19 mouse cellular contexts compared by ENCODE assay signal in genomic region chr2:18813683-18814446, GRCm38 (mm10).
DNase-seq lines count a peak whose midpoint lies in the region; ATAC-seq and TF ChIP-seq lines count a peak whose summit lies in the region.
"Had no signal": no experiment of that assay in that cellular context is flagged by ENCODE, and none has a peak within 500 bp of the region (broad histone marks: within the 10 kb centered on the region; RNA-seq: fewer than 3 reads in every experiment).

No protein-coding gene starts in this region.

- peak; percentile 46 for DNase-seq in embryonic facial prominence, embryonic 14.5 days (ENCODE audit: low spot score)
- DNase-seq in embryonic facial prominence, embryonic 10.5 days (ENCODE audit: low spot score), result no peak
- peak; percentile 36 for DNase-seq in forelimb bud, embryonic 11.5 days (ENCODE audit: low read depth, low spot score)
- DNase-seq in yolk sac, embryonic 10.5 days (ENCODE audit: low spot score), result peak; percentile 28
- DNase-seq in kidney, adult 2 months, result no peak
- DNase-seq: cerebellum, adult 2 months; gastrocnemius, postnatal 14 days; liver; liver, postnatal 0 days; lung, postnatal 14 days; right cerebral cortex, postnatal 25 days; thymus, postnatal 4 days had no signal

- no peaks in the 10 kb centered on the region for H3K4me1 ChIP-seq in embryonic facial prominence, embryonic 14.5 days (ENCODE audit: control insufficient read depth, insufficient read depth, low read length)
- H3K4me1 ChIP-seq in embryonic facial prominence, embryonic 10.5 days, result peaks cover 20% of the 10 kb centered on the region
- peaks cover 6% of the 10 kb centered on the region; the same call in 1 of the 2 replicates for H3K4me1 ChIP-seq in intestine, embryonic 15.5 days (replicated peaks)
- no peaks in the 10 kb centered on the region for H3K4me1 ChIP-seq in intestine, postnatal 0 days (replicated peaks; ENCODE audit: control insufficient read depth, insufficient read depth, low read length)
- no peaks in the 10 kb centered on the region for H3K4me1 ChIP-seq in kidney, adult 2 months (ENCODE audit: control insufficient read depth, insufficient read depth, low read length)
- H3K4me1 ChIP-seq: megakaryocyte, embryonic 14.5 days; neural tube, embryonic 15.5 days had no signal

- H3K27ac ChIP-seq in embryonic facial prominence, embryonic 14.5 days (replicated peaks; ENCODE audit: low read depth, low read length), result no peak overlapping the region
- H3K27ac ChIP-seq in embryonic facial prominence, embryonic 10.5 days (replicated peaks), result no peak overlapping the region
- no peak overlapping the region for H3K27ac ChIP-seq in intestine, embryonic 15.5 days
- no peak overlapping the region for H3K27ac ChIP-seq in intestine, postnatal 0 days (ENCODE audit: low read depth, low read length)
- H3K27ac ChIP-seq in kidney, adult 2 months (ENCODE audit: insufficient read depth, low read depth, low read length), result no peak overlapping the region
- H3K27ac ChIP-seq: embryonic facial prominence, embryonic 13.5 days; kidney, postnatal 0 days; neural tube, embryonic 15.5 days had no signal

- no peak overlapping the region for H3K9ac ChIP-seq in embryonic facial prominence, embryonic 14.5 days (ENCODE audit: low read depth, low read length)
- no peak overlapping the region for H3K9ac ChIP-seq in intestine, embryonic 15.5 days
- no peak overlapping the region for H3K9ac ChIP-seq in intestine, postnatal 0 days (ENCODE audit: low read depth, low read length)
- H3K9ac ChIP-seq: embryonic facial prominence, embryonic 13.5 days; liver, postnatal 0 days; neural tube, embryonic 15.5 days had no signal

- H3K4me3 ChIP-seq in embryonic facial prominence, embryonic 14.5 days (ENCODE audit: low read depth, low read length), result no peak overlapping the region
- H3K4me3 ChIP-seq in embryonic facial prominence, embryonic 10.5 days, result no peak overlapping the region
- H3K4me3 ChIP-seq in intestine, embryonic 15.5 days (replicated peaks), result no peak overlapping the region
- no peak overlapping the region for H3K4me3 ChIP-seq in intestine, postnatal 0 days (ENCODE audit: low read depth, low read length)
- no peak overlapping the region for H3K4me3 ChIP-seq in kidney, adult 2 months (ENCODE audit: insufficient read depth, low read depth, low read length)
- H3K4me3 ChIP-seq: embryonic facial prominence, embryonic 13.5 days; megakaryocyte, embryonic 14.5 days; myocyte; neural tube, embryonic 15.5 days had no signal

- H3K27me3 ChIP-seq in embryonic facial prominence, embryonic 14.5 days (replicated peaks; ENCODE audit: control insufficient read depth, insufficient read depth, low read length), result no peaks in the 10 kb centered on the region
- peaks cover 16% of the 10 kb centered on the region for H3K27me3 ChIP-seq in embryonic facial prominence, embryonic 10.5 days (replicated peaks; ENCODE audit: low read depth, poor library complexity, severe bottlenecking)
- H3K27me3 ChIP-seq in intestine, embryonic 15.5 days (replicated peaks), result no peaks in the 10 kb centered on the region
- H3K27me3 ChIP-seq in intestine, postnatal 0 days (replicated peaks; ENCODE audit: control insufficient read depth, insufficient read depth, low read length), result no peaks in the 10 kb centered on the region
- H3K27me3 ChIP-seq in kidney, adult 2 months (replicated peaks; ENCODE audit: control insufficient read depth, insufficient read depth, low read length), result no peaks in the 10 kb centered on the region
- H3K27me3 ChIP-seq: neural tube, embryonic 15.5 days had no signal

- H3K9me3 ChIP-seq in embryonic facial prominence, embryonic 14.5 days (ENCODE audit: control insufficient read depth, low read length), result no peaks in the 10 kb centered on the region
- no peaks in the 10 kb centered on the region for H3K9me3 ChIP-seq in embryonic facial prominence, embryonic 10.5 days
- H3K9me3 ChIP-seq in intestine, embryonic 15.5 days, result no peaks in the 10 kb centered on the region
- no peaks in the 10 kb centered on the region for H3K9me3 ChIP-seq in intestine, postnatal 0 days (ENCODE audit: control insufficient read depth)
- H3K9me3 ChIP-seq: embryonic facial prominence, embryonic 13.5 days; megakaryocyte, embryonic 14.5 days; neural tube, embryonic 15.5 days had no signal

- H3K4me2 ChIP-seq in embryonic facial prominence, embryonic 14.5 days (ENCODE audit: low read depth, low read length), result no peak overlapping the region
- no peak overlapping the region for H3K4me2 ChIP-seq in intestine, embryonic 15.5 days (replicated peaks)
- no peak overlapping the region for H3K4me2 ChIP-seq in intestine, postnatal 0 days (replicated peaks; ENCODE audit: low read depth)
- H3K4me2 ChIP-seq: embryonic facial prominence, embryonic 13.5 days; neural tube, embryonic 15.5 days had no signal

- ATAC-seq in embryonic facial prominence, embryonic 14.5 days (ENCODE audit: low read depth), result peak; percentile 53; the same call in 1 of the 2 replicates
- ATAC-seq in intestine, embryonic 15.5 days, result 0 out of 2 replicates have a peak, but pooled peaks have one; percentile 45
- ATAC-seq in intestine, postnatal 0 days, result no peak
- ATAC-seq: liver, postnatal 0 days had no signal

- whole genome bisulfite sequencing in embryonic facial prominence, embryonic 14.5 days, result 48% methylated on average over 11 of the region's 11 CpGs
- WGBS in embryonic facial prominence, embryonic 10.5 days, result 73% methylated on average over 11 of the region's 11 CpGs
- WGBS in intestine, embryonic 15.5 days, result 47% methylated on average over 11 of the region's 11 CpGs
- 66% methylated on average over 11 of the region's 11 CpGs for WGBS in intestine, postnatal 0 days
- 83% methylated on average over 11 of the region's 11 CpGs for WGBS in kidney, adult 2 months

- TF ChIP-seq CTCF in intestine, postnatal 0 days (IDR thresholded peaks at IDR 0.05; ENCODE audit: low read depth), result no peak
- no peak for TF ChIP-seq CTCF in kidney, adult 2 months (conservative IDR thresholded peaks at IDR 0.05; ENCODE audit: insufficient read depth, insufficient read length, low read depth, low read length)

- no peak for TF ChIP-seq POLR2A in kidney, adult 2 months (IDR thresholded peaks at IDR 0.05; ENCODE audit: low read depth, low read length)

- no peaks in the 10 kb centered on the region for H3K36me3 ChIP-seq in embryonic facial prominence, embryonic 14.5 days (ENCODE audit: control insufficient read depth, insufficient read depth, low read length)
- no peaks in the 10 kb centered on the region for H3K36me3 ChIP-seq in embryonic facial prominence, embryonic 10.5 days (replicated peaks)
- no peaks in the 10 kb centered on the region for H3K36me3 ChIP-seq in intestine, embryonic 15.5 days
- no peaks in the 10 kb centered on the region for H3K36me3 ChIP-seq in intestine, postnatal 0 days (ENCODE audit: control insufficient read depth, insufficient read depth)
- no peaks in the 10 kb centered on the region for H3K36me3 ChIP-seq in kidney, adult 2 months (ENCODE audit: control insufficient read depth, insufficient read depth, low read length)
- H3K36me3 ChIP-seq: embryonic facial prominence, embryonic 13.5 days; neural tube, embryonic 15.5 days had no signal

Comparison
In these comparisons a context has a peak if more than half of its experiments do, and no peak if none do; other contexts are left out.
1. DNase-seq: peak in embryonic facial prominence, embryonic 14.5 days (single experiment), forelimb bud, embryonic 11.5 days (single experiment) and yolk sac, embryonic 10.5 days (single experiment); none in embryonic facial prominence, embryonic 10.5 days (single experiment) and kidney, adult 2 months (single experiment).